27 mouse cellular contexts compared by ENCODE assay signal in the genomic region with DNA sequence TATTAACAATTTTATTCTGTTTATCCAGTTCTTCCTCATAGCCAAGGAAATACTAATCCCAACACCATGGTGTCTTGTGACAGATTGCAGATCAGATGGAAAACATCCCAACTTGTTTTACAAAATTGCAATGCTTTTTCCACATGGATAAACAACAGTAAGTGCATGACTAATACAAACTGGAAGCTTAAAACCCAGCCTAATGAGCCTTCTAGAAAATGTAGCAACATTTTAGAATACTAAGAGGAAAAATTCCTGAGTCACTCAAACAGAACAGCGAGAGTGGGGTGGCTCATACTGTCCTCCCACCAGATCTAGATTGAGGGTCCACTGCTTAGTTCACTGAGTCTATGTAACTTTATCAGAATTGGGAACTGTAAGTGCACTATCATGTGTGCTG. TPM values are rescaled to one million over a fixed set of nuclear protein-coding genes. Genes with fewer than 3 reads are reported as not detected.
A peak's percentile ranks its signal among the peaks of the same experiment; 100 is the strongest.
DNase-seq lines count a peak whose midpoint lies in the region; ATAC-seq and TF ChIP-seq lines count a peak whose summit lies in the region.
"Had no signal": no experiment of that assay in that cellular context is flagged by ENCODE, and none has a peak within 500 bp of the region (broad histone marks: within the 10 kb centered on the region; RNA-seq: fewer than 3 reads in every experiment).

No protein-coding gene starts in this region.

- POLR2A ChIA-PET in Patski (lab: Charles Lee) = no interaction called here

- no peaks in the 10 kb centered on the region for H3K36me3 ChIP-seq in kidney, postnatal 0 days (ENCODE audit: insufficient read depth, low read length)
- H3K36me3 ChIP-seq in kidney, embryonic 14.5 days (ENCODE audit: control insufficient read depth, insufficient read depth, low read length) = no peaks in the 10 kb centered on the region
- H3K36me3 ChIP-seq: embryonic facial prominence, embryonic 13.5 days; embryonic facial prominence, embryonic 15.5 days; forebrain, embryonic 10.5 days; forebrain, embryonic 12.5 days had no signal

- H3K4me2 ChIP-seq in kidney, postnatal 0 days (ENCODE audit: low read length) = no peak overlapping the region
- H3K4me2 ChIP-seq in kidney, embryonic 14.5 days (replicated peaks; ENCODE audit: low read depth, low read length) = no peak overlapping the region
- H3K4me2 ChIP-seq: embryonic facial prominence, embryonic 13.5 days; embryonic facial prominence, embryonic 15.5 days; forebrain, embryonic 12.5 days had no signal

- no peaks in the 10 kb centered on the region for H3K4me1 ChIP-seq in kidney, postnatal 0 days (replicated peaks; ENCODE audit: insufficient read depth, low read length)
- no peaks in the 10 kb centered on the region for H3K4me1 ChIP-seq in kidney, embryonic 14.5 days (ENCODE audit: control insufficient read depth, insufficient read depth, low read length)
- H3K4me1 ChIP-seq: embryonic facial prominence, embryonic 13.5 days; embryonic facial prominence, embryonic 15.5 days; forebrain, embryonic 10.5 days; forebrain, embryonic 12.5 days had no signal

- in situ Hi-C loops in Patski (cut with MboI; ENCODE audit: low pct_unique_long_range_greater_than_20kb) = no loop called here

- H3K9ac ChIP-seq in kidney, postnatal 0 days (ENCODE audit: low read depth, low read length) = no peak overlapping the region
- no peak overlapping the region for H3K9ac ChIP-seq in kidney, embryonic 14.5 days (ENCODE audit: low read depth, low read length)
- H3K9ac ChIP-seq: embryonic facial prominence, embryonic 13.5 days; embryonic facial prominence, embryonic 15.5 days; forebrain, embryonic 12.5 days had no signal

- no peak overlapping the region for H3K27ac ChIP-seq in kidney, postnatal 0 days
- H3K27ac ChIP-seq in kidney, embryonic 14.5 days (ENCODE audit: low read depth, low read length) = no peak overlapping the region
- H3K27ac ChIP-seq: embryonic facial prominence, embryonic 13.5 days; embryonic facial prominence, embryonic 15.5 days; forebrain, embryonic 10.5 days; forebrain, embryonic 12.5 days had no signal

- ATAC-seq in kidney, postnatal 0 days (replicated peaks; ENCODE audit: low FRiP score, low read depth) = no peak
- no peak for ATAC-seq in kidney, embryonic 14.5 days (ENCODE audit: low FRiP score, low TSS enrichment)
- ATAC-seq in Patski = peak; percentile 88
- ATAC-seq: forebrain, embryonic 14.5 days; forebrain, embryonic 16.5 days had no signal

- no peak overlapping the region for H3K4me3 ChIP-seq in kidney, postnatal 0 days (replicated peaks; ENCODE audit: low read depth, low read length)
- no peak overlapping the region for H3K4me3 ChIP-seq in kidney, embryonic 14.5 days (ENCODE audit: low read length)
- H3K4me3 ChIP-seq: embryonic facial prominence, embryonic 13.5 days; embryonic facial prominence, embryonic 15.5 days; erythroblast, embryonic 14.5 days; forebrain, embryonic 10.5 days; forebrain, embryonic 12.5 days had no signal

- WGBS in kidney, postnatal 0 days = 48% methylated on average over 1 of the region's 1 CpGs
- WGBS in kidney, embryonic 14.5 days = 71% methylated on average over 1 of the region's 1 CpGs

- CTCF ChIA-PET in Patski (lab: Charles Lee) = no interaction called here

- peak; percentile 8 for DNase-seq in kidney, postnatal 0 days (ENCODE audit: low spot score)
- peak; percentile 10 for DNase-seq in Patski (ENCODE audit: low read depth, low spot score)
- peak; percentile 11 for DNase-seq in brain, adult 2 months (ENCODE audit: low read depth, low spot score)
- DNase-seq in lung, postnatal 4 days = no peak
- no peak for DNase-seq in urinary bladder, postnatal 14 days (ENCODE audit: low spot score)
- DNase-seq: adrenal gland, adult 8-10 months; adrenal gland, postnatal 14 days; adrenal gland, postnatal 36 days; cerebellum, adult 11 months; cerebellum, adult 18-20 months; cerebellum, adult 8-10 months; cerebellum, adult 9-11 months; cerebellum, postnatal 14 days; cerebellum, postnatal 36 days; embryo, embryonic 11 days had no signal

- TF ChIP-seq CTCF in kidney, postnatal 0 days (IDR thresholded peaks at IDR 0.05; ENCODE audit: low read depth) = no peak
- TF ChIP-seq CTCF in Patski (IDR thresholded peaks at IDR 0.05) = no peak

- no peaks in the 10 kb centered on the region for H3K9me3 ChIP-seq in kidney, postnatal 0 days (replicated peaks; ENCODE audit: low read length)
- no peaks in the 10 kb centered on the region for H3K9me3 ChIP-seq in kidney, embryonic 14.5 days (ENCODE audit: control insufficient read depth, low read length)
- H3K9me3 ChIP-seq: embryonic facial prominence, embryonic 13.5 days; embryonic facial prominence, embryonic 15.5 days; forebrain, embryonic 10.5 days; forebrain, embryonic 12.5 days had no signal

- no peaks in the 10 kb centered on the region for H3K27me3 ChIP-seq in kidney, postnatal 0 days (ENCODE audit: insufficient read depth, low read length)
- no peaks in the 10 kb centered on the region for H3K27me3 ChIP-seq in kidney, embryonic 14.5 days (ENCODE audit: control insufficient read depth, insufficient read depth, low read length)
- H3K27me3 ChIP-seq in Patski = peaks cover 3% of the 10 kb centered on the region
- H3K27me3 ChIP-seq: embryonic facial prominence, embryonic 13.5 days; embryonic facial prominence, embryonic 15.5 days; forebrain, embryonic 12.5 days had no signal

RNA-seq across cellular contexts. Expression of gene Magea10, which starts 4.7 kb away (rescaled TPM):
- polyA plus RNA-seq in kidney, postnatal 0 days (2015; fragmentation: Nextera tagmentation; extraction: Ambion mirVana) = not detected in 2 replicates
- not detected in 2 replicates for polyA plus RNA-seq in kidney, embryonic 14.5 days (2014; fragmentation: Nextera tagmentation; extraction: Ambion mirVana)
- not detected for polyA plus RNA-seq in Patski (2021)
- polyA plus RNA-seq: brain, embryonic 14.5 days; C2C12; embryonic facial prominence, embryonic 11.5 days; embryonic facial prominence, embryonic 13.5 days; embryonic facial prominence, embryonic 15.5 days; erythroblast, embryonic 14.5 days; forebrain, embryonic 10.5 days; forebrain, embryonic 12.5 days; forebrain, embryonic 14.5 days; forebrain, embryonic 16.5 days; frontal cortex, adult 2 months had no signal

Comparison
In these comparisons a context has a peak if more than half of its experiments do, and no peak if none do; other contexts are left out.
1. DNase-seq: peak in kidney, postnatal 0 days (single experiment), Patski (single experiment) and brain, adult 2 months (single experiment); none in lung, postnatal 4 days (0 of 2) and urinary bladder, postnatal 14 days (single experiment).